Mouse (Mus musculus): ENCODE results near the gene Calml4. TPM values are rescaled to one million over a fixed set of nuclear protein-coding genes. Genes with fewer than 3 reads are reported as not detected.
A peak's percentile ranks its signal among the peaks of the same experiment; 100 is the strongest.

The Calml4 gene
- polyA plus RNA-seq, 1 experiment from 2014 or later: 0.24 TPM

GRCm38 (mm10) chr9:62827939-62828652 is 29.8 kb upstream of the Calml4 start:
- Histone ChIP-seq H3K27ac (ENCODE audit: low read depth, low read length) (0 out of 2 replicates have a peak overlapping the region, but pooled peaks have one; percentile 38), H3K36me3 (ENCODE audit: control insufficient read depth, insufficient read depth, low read length) (no peaks in the 10 kb centered on the region), H3K27me3 (ENCODE audit: control insufficient read depth, insufficient read depth, low read length) (no peaks in the 10 kb centered on the region), H3K4me1 (ENCODE audit: control insufficient read depth, insufficient read depth, low read length) (peaks cover 11% of the 10 kb centered on the region), H3K4me2 (peak overlapping the region; percentile 65), H3K9me3 (replicated peaks; ENCODE audit: control insufficient read depth, low read length) (no peaks in the 10 kb centered on the region), H3K4me3 (ENCODE audit: low read depth, low read length) (peak overlapping the region; percentile 29), H3K9ac (ENCODE audit: low read depth, low read length) (peak overlapping the region; percentile 54; the same call in 1 of the 2 replicates)
- WGBS (ENCODE audit: insufficient replicate concordance): 5% methylated on average over 24 of the region's 24 CpGs
- ATAC-seq (replicated peaks; ENCODE audit: insufficient number of reproducible peaks, low FRiP score, low TSS enrichment): no peak

GRCm38 (mm10) chr9:62828662-62829086 is 29.2 kb upstream of the Calml4 start:
- Histone ChIP-seq H3K36me3 (ENCODE audit: control insufficient read depth, insufficient read depth, low read length) (no peaks in the 10 kb centered on the region), H3K27ac (ENCODE audit: low read depth, low read length) (no peak overlapping the region), H3K27me3 (ENCODE audit: control insufficient read depth, insufficient read depth, low read length) (no peaks in the 10 kb centered on the region), H3K9ac (ENCODE audit: low read depth, low read length) (no peak overlapping the region; the same call in 1 of the 2 replicates), H3K9me3 (replicated peaks; ENCODE audit: control insufficient read depth, low read length) (no peaks in the 10 kb centered on the region), H3K4me3 (ENCODE audit: low read depth, low read length) (peak overlapping the region; percentile 29), H3K4me2 (peak overlapping the region; percentile 65), H3K4me1 (ENCODE audit: control insufficient read depth, insufficient read depth, low read length) (peaks cover 11% of the 10 kb centered on the region)
- peak; percentile 90 for ATAC-seq (replicated peaks; ENCODE audit: insufficient number of reproducible peaks, low FRiP score, low TSS enrichment)
- under 1% methylated on average over 23 of the region's 23 CpGs for WGBS (ENCODE audit: insufficient replicate concordance)

GRCm38 (mm10) chr9:62829877-62830276 is 28.0 kb upstream of the Calml4 start:
- H3K27me3 ChIP-seq (ENCODE audit: control insufficient read depth, insufficient read depth, low read length): no peaks in the 10 kb centered on the region
- no peak overlapping the region for H3K9ac ChIP-seq (ENCODE audit: low read depth, low read length)
- H3K9me3 ChIP-seq (replicated peaks; ENCODE audit: control insufficient read depth, low read length): no peaks in the 10 kb centered on the region
- H3K27ac ChIP-seq (ENCODE audit: low read depth, low read length): no peak overlapping the region
- ATAC-seq (replicated peaks; ENCODE audit: insufficient number of reproducible peaks, low FRiP score, low TSS enrichment): no peak
- H3K4me3 ChIP-seq (ENCODE audit: low read depth, low read length): no peak overlapping the region
- 72% methylated on average over 6 of the region's 6 CpGs for WGBS (ENCODE audit: insufficient replicate concordance)
- peaks cover 11% of the 10 kb centered on the region for H3K4me1 ChIP-seq (ENCODE audit: control insufficient read depth, insufficient read depth, low read length)
- no peaks in the 10 kb centered on the region for H3K36me3 ChIP-seq (ENCODE audit: control insufficient read depth, insufficient read depth, low read length)
- H3K4me2 ChIP-seq: no peak overlapping the region

GRCm38 (mm10) chr9:62834906-62835305 is 23.0 kb upstream of the Calml4 start:
- Histone ChIP-seq H3K9ac (ENCODE audit: low read depth, low read length) (no peak overlapping the region), H3K4me2 (no peak overlapping the region), H3K27me3 (ENCODE audit: control insufficient read depth, insufficient read depth, low read length) (no peaks in the 10 kb centered on the region), H3K4me1 (ENCODE audit: control insufficient read depth, insufficient read depth, low read length) (peaks cover 10% of the 10 kb centered on the region), H3K36me3 (ENCODE audit: control insufficient read depth, insufficient read depth, low read length) (no peaks in the 10 kb centered on the region), H3K4me3 (ENCODE audit: low read depth, low read length) (no peak overlapping the region), H3K9me3 (replicated peaks; ENCODE audit: control insufficient read depth, low read length) (no peaks in the 10 kb centered on the region), H3K27ac (ENCODE audit: low read depth, low read length) (no peak overlapping the region)
- ATAC-seq (replicated peaks; ENCODE audit: insufficient number of reproducible peaks, low FRiP score, low TSS enrichment): no peak
- WGBS (ENCODE audit: insufficient replicate concordance): 74% methylated on average over 5 of the region's 5 CpGs

GRCm38 (mm10) chr9:62835705-62836446 is 22.0 kb upstream of the Calml4 start:
- Histone ChIP-seq H3K36me3 (ENCODE audit: control insufficient read depth, insufficient read depth, low read length) (no peaks in the 10 kb centered on the region), H3K9ac (ENCODE audit: low read depth, low read length) (no peak overlapping the region), H3K27ac (ENCODE audit: low read depth, low read length) (no peak overlapping the region), H3K4me3 (ENCODE audit: low read depth, low read length) (no peak overlapping the region), H3K4me1 (ENCODE audit: control insufficient read depth, insufficient read depth, low read length) (peaks cover 11% of the 10 kb centered on the region), H3K27me3 (ENCODE audit: control insufficient read depth, insufficient read depth, low read length) (no peaks in the 10 kb centered on the region), H3K4me2 (no peak overlapping the region), H3K9me3 (replicated peaks; ENCODE audit: control insufficient read depth, low read length) (no peaks in the 10 kb centered on the region)
- no peak for ATAC-seq (replicated peaks; ENCODE audit: insufficient number of reproducible peaks, low FRiP score, low TSS enrichment)
- WGBS (ENCODE audit: insufficient replicate concordance): 60% methylated on average over 4 of the region's 4 CpGs

GRCm38 (mm10) chr9:62837611-62838010 is 20.3 kb upstream of the Calml4 start:
- ATAC-seq (replicated peaks; ENCODE audit: insufficient number of reproducible peaks, low FRiP score, low TSS enrichment): no peak
- peak overlapping the region; percentile 78 for H3K4me2 ChIP-seq
- no peak overlapping the region for H3K9ac ChIP-seq (ENCODE audit: low read depth, low read length)
- H3K27ac ChIP-seq (ENCODE audit: low read depth, low read length): 0 out of 2 replicates have a peak overlapping the region, but pooled peaks have one; percentile 12
- H3K4me3 ChIP-seq (ENCODE audit: low read depth, low read length): no peak overlapping the region
- H3K27me3 ChIP-seq (ENCODE audit: control insufficient read depth, insufficient read depth, low read length): no peaks in the 10 kb centered on the region
- H3K9me3 ChIP-seq (replicated peaks; ENCODE audit: control insufficient read depth, low read length): no peaks in the 10 kb centered on the region
- H3K4me1 ChIP-seq (ENCODE audit: control insufficient read depth, insufficient read depth, low read length): peaks cover 11% of the 10 kb centered on the region
- H3K36me3 ChIP-seq (ENCODE audit: control insufficient read depth, insufficient read depth, low read length): no peaks in the 10 kb centered on the region
- WGBS (ENCODE audit: insufficient replicate concordance): 49% methylated on average over 3 of the region's 3 CpGs

GRCm38 (mm10) chr9:62838146-62838505 is 19.8 kb upstream of the Calml4 start:
- WGBS (ENCODE audit: insufficient replicate concordance): 11% methylated on average over 8 of the region's 8 CpGs
- Histone ChIP-seq H3K9ac (ENCODE audit: low read depth, low read length) (peak overlapping the region; percentile 92), H3K4me1 (ENCODE audit: control insufficient read depth, insufficient read depth, low read length) (peaks cover 11% of the 10 kb centered on the region), H3K27ac (ENCODE audit: low read depth, low read length) (peak overlapping the region; percentile 12; the same call in 1 of the 2 replicates), H3K36me3 (ENCODE audit: control insufficient read depth, insufficient read depth, low read length) (no peaks in the 10 kb centered on the region), H3K27me3 (ENCODE audit: control insufficient read depth, insufficient read depth, low read length) (no peaks in the 10 kb centered on the region), H3K9me3 (replicated peaks; ENCODE audit: control insufficient read depth, low read length) (no peaks in the 10 kb centered on the region), H3K4me2 (peak overlapping the region; percentile 78), H3K4me3 (ENCODE audit: low read depth, low read length) (peak overlapping the region; percentile 71)
- ATAC-seq (replicated peaks; ENCODE audit: insufficient number of reproducible peaks, low FRiP score, low TSS enrichment): no peak

GRCm38 (mm10) chr9:62838506-62839171 is 19.2 kb upstream of the Calml4 start, which contains the start of gene Cln6:
TSS of gene Cln6 (plus strand) at chr9:62838785.
- Histone ChIP-seq H3K4me1 (ENCODE audit: control insufficient read depth, insufficient read depth, low read length) (peaks cover 11% of the 10 kb centered on the region), H3K4me3 (ENCODE audit: low read depth, low read length) (peak within 1 kb of the TSS; percentile 71), H3K9ac (ENCODE audit: low read depth, low read length) (peak within 1 kb of the TSS; percentile 92), H3K27me3 (ENCODE audit: control insufficient read depth, insufficient read depth, low read length) (no peaks in the 10 kb centered on the region), H3K9me3 (replicated peaks; ENCODE audit: control insufficient read depth, low read length) (no peaks in the 10 kb centered on the region), H3K27ac (ENCODE audit: low read depth, low read length) (peak within 1 kb of the TSS; percentile 73), H3K36me3 (ENCODE audit: control insufficient read depth, insufficient read depth, low read length) (no peaks in the 10 kb centered on the region), H3K4me2 (peak within 1 kb of the TSS; percentile 78)
- 0% methylated on average over 37 of the region's 48 CpGs for WGBS (ENCODE audit: insufficient replicate concordance)
- ATAC-seq (replicated peaks; ENCODE audit: insufficient number of reproducible peaks, low FRiP score, low TSS enrichment): peak; percentile 91
